Mouse (Mus musculus) heart, postnatal 0 days (tissue): ENCODE data around the gene Atg4d. TPM values are rescaled to one million over a fixed set of nuclear protein-coding genes. Genes with fewer than 3 reads are reported as not detected.
A peak's percentile ranks its signal among the peaks of the same experiment; 100 is the strongest.
"Not testable (repeated sequence)": the region's sequence is repeated elsewhere in the genome, so short reads cannot be mapped to it uniquely, and the experiment has no call there.

Source experiments
- ATAC-seq: fragments of 200-750 bp; cut with Nextera tagmentation; 2 replicates; pipeline ENCODE4 v1.8.0; 2017; ENCODE audit warnings: low read depth, moderate number of reproducible peaks, moderate library complexity; ENCODE audit not compliant: insufficient read depth
- DNase-seq: peaks from one replicate; pipeline ENCODE4 v3.0.0-alpha.2; 2016; ENCODE audit warnings: low spot score
- H3K27ac ChIP-seq: fragments of 300-500 bp; sonication (generic); 2 replicates; pipeline ENCODE4 v1.5.1; 2014; ENCODE audit warnings: low read depth, mild to moderate bottlenecking
- H3K27me3 ChIP-seq: fragments of 300-500 bp; sonication (generic); 2 replicates; pipeline ENCODE4 v1.6.1; 2014; ENCODE audit warnings: low read length, mixed read lengths; ENCODE audit not compliant: control insufficient read depth, insufficient read depth
- H3K36me3 ChIP-seq: fragments of 300-500 bp; sonication (generic); replicated peaks from 2 replicates; pipeline ENCODE4 v1.6.1; 2014; ENCODE audit warnings: low read length, mixed read lengths; ENCODE audit not compliant: control insufficient read depth, insufficient read depth
- H3K4me1 ChIP-seq: fragments of 300-500 bp; sonication (generic); 2 replicates; pipeline ENCODE4 v1.6.1; 2014; ENCODE audit warnings: antibody characterized with exemption; ENCODE audit not compliant: control insufficient read depth, insufficient read depth
- H3K4me2 ChIP-seq: fragments of 300-500 bp; sonication (generic); 2 replicates; pipeline ENCODE4 v1.6.1; 2014; ENCODE audit warnings: low read depth, mild to moderate bottlenecking, low read length, moderate library complexity
- H3K4me3 ChIP-seq: fragments of 300-500 bp; sonication (generic); 2 replicates; pipeline ENCODE4 v1.5.1; 2014; ENCODE audit warnings: low read depth, low read length
- H3K9ac ChIP-seq: fragments of 300-500 bp; sonication (generic); replicated peaks from 2 replicates; pipeline ENCODE4 v1.6.1; 2014; ENCODE audit warnings: low read depth, low read length, mixed read lengths
- H3K9me3 ChIP-seq: fragments of 300-500 bp; sonication (generic); replicated peaks from 2 replicates; pipeline ENCODE4 v1.6.1; 2016; ENCODE audit warnings: low read length; ENCODE audit not compliant: control insufficient read depth
- CTCF ChIP-seq: IDR thresholded peaks from 2 replicates; pipeline ENCODE4 v1.5.1; 2016; ENCODE audit warnings: antibody characterized with exemption, control low read depth, low read depth
- EP300 ChIP-seq: IDR thresholded peaks from 2 replicates; pipeline ENCODE4 v1.6.1; 2016; ENCODE audit warnings: antibody characterized with exemption, low read depth
- WGBS: fragments of 180-500 bp; shearing (Covaris S2); extraction: QIAGEN DNeasy Blood & Tissue Kit; methylation state at CpG from one replicate; pipeline ENCODE4 v1.1.7; 2014; 5-methylcytosine and 5-hydroxymethylcytosine counted together
- polyA plus RNA-seq: library from polyadenylated mRNA; unstranded; fragments of >200 nt; fragmentation: Nextera tagmentation; extraction: Ambion mirVana; gene quantifications from 2 replicates; pipeline ENCODE4 v1.2.1, GENCODE M21; 2015
- total RNA-seq: library from RNA; depleted of rRNA; stranded (reverse); fragments of >200 nt; gene quantifications from 2 replicates; pipeline ENCODE4 v1.2.3, GENCODE M21; 2014; ENCODE audit warnings: low replicate concordance

The Atg4d gene
- total and polyA plus RNA-seq, 2 experiments from 2014 or later: 56.1 to 67.4 TPM

GRCm38 (mm10) chr9:21320280-21320618 lies 55.2 kb downstream of the Atg4d start:
- 0 out of 2 replicates have a peak overlapping the region, but pooled peaks have one; percentile 71 for H3K9ac ChIP-seq
- H3K36me3 ChIP-seq: no peaks in the 10 kb centered on the region
- H3K27me3 ChIP-seq: no peaks in the 10 kb centered on the region
- peaks cover 11% of the 10 kb centered on the region for H3K4me1 ChIP-seq
- H3K27ac ChIP-seq: 0 out of 2 replicates have a peak overlapping the region, but pooled peaks have one; percentile 79
- TF ChIP-seq EP300 (no peak), CTCF (no peak)
- 17% methylated on average over 4 of the region's 4 CpGs for WGBS
- H3K4me3 ChIP-seq: peak overlapping the region; percentile 85
- no peak for DNase-seq
- ATAC-seq: no peak
- H3K4me2 ChIP-seq: peak overlapping the region; percentile 81
- H3K9me3 ChIP-seq: no peaks in the 10 kb centered on the region

GRCm38 (mm10) chr9:21320619-21321512 lies 55.8 kb downstream of the Atg4d start, which contains the start of gene Slc44a2:
Slc44a2 (plus strand) TSS chr9:21320698.
- H3K4me3 ChIP-seq: peak within 1 kb of the TSS; percentile 85
- H3K9me3 ChIP-seq: no peaks in the 10 kb centered on the region
- DNase-seq (peak; percentile 72), ATAC-seq (peak; percentile 95)
- peak within 1 kb of the TSS; percentile 81 for H3K4me2 ChIP-seq
- no peaks in the 10 kb centered on the region for H3K27me3 ChIP-seq
- under 1% methylated on average over 52 of the region's 52 CpGs for WGBS
- H3K4me1 ChIP-seq: peaks cover 11% of the 10 kb centered on the region
- peak within 1 kb of the TSS; percentile 79 for H3K27ac ChIP-seq
- TF ChIP-seq EP300 (no peak), CTCF (no peak)
- H3K9ac ChIP-seq: peak within 1 kb of the TSS; percentile 71
- no peaks in the 10 kb centered on the region for H3K36me3 ChIP-seq

- no peak for DNase-seq
- Histone ChIP-seq H3K4me1 (peaks cover 11% of the 10 kb centered on the region), H3K4me2 (peak overlapping the region; percentile 81), H3K9ac (peak overlapping the region; percentile 71), H3K36me3 (no peaks in the 10 kb centered on the region), H3K4me3 (peak overlapping the region; percentile 85), H3K27me3 (no peaks in the 10 kb centered on the region), H3K9me3 (no peaks in the 10 kb centered on the region), H3K27ac (peak overlapping the region; percentile 79)
- no peak for TF ChIP-seq EP300
- no peak for TF ChIP-seq CTCF
- 7% methylated on average over 6 of the region's 6 CpGs for WGBS
- no peak for ATAC-seq
These were observed 56.4 kb downstream of the Atg4d start for GRCm38 (mm10) chr9:21321513-21321835.

- ATAC-seq (no peak), DNase-seq (no peak)
- WGBS: 57% methylated on average over 19 of the region's 19 CpGs
- H3K9ac ChIP-seq: peak overlapping the region; percentile 71; the same call in 1 of the 2 replicates
- H3K27ac ChIP-seq: peak overlapping the region; percentile 79
- peaks cover 13% of the 10 kb centered on the region for H3K4me1 ChIP-seq
- H3K4me3 ChIP-seq: peak overlapping the region; percentile 85
- H3K27me3 ChIP-seq: no peaks in the 10 kb centered on the region
- no peaks in the 10 kb centered on the region for H3K9me3 ChIP-seq
- peak overlapping the region; percentile 81 for H3K4me2 ChIP-seq
- no peak for TF ChIP-seq CTCF
- H3K36me3 ChIP-seq: no peaks in the 10 kb centered on the region
These were observed 57.3 kb downstream of the Atg4d start for GRCm38 (mm10) chr9:21322211-21322916.

- H3K9ac ChIP-seq, H3K4me3 ChIP-seq, H3K27me3 ChIP-seq, DNase-seq, H3K9me3 ChIP-seq, ATAC-seq, H3K4me2 ChIP-seq, H3K36me3 ChIP-seq, H3K27ac ChIP-seq: not testable (repeated sequence)
- H3K4me1 ChIP-seq: peaks cover 16% of the 10 kb centered on the region
- WGBS: 85% methylated on average over 8 of the region's 8 CpGs
These were observed 57.8 kb downstream of the Atg4d start for GRCm38 (mm10) chr9:21322917-21323297.
